ENCODE assay signal across 8 mouse cellular contexts in genomic region chr1:171346095-171346450, GRCm38 (mm10). TPM values are rescaled to one million over a fixed set of nuclear protein-coding genes. Genes with fewer than 3 reads are reported as not detected.
DNase-seq lines count a peak whose midpoint lies in the region; ATAC-seq lines count a peak whose summit lies in the region.

No protein-coding gene starts in this region.

- 0 out of 2 replicates have a peak, but pooled peaks cover 4% of the 10 kb centered on the region for H3K9me3 ChIP-seq in lung, embryonic 15.5 days
- H3K9me3 ChIP-seq in embryonic facial prominence, embryonic 10.5 days = peaks cover 5% of the 10 kb centered on the region; the same call in 1 of the 2 replicates
- H3K9me3 ChIP-seq in intestine, embryonic 14.5 days (ENCODE audit: control insufficient read depth, low read length) = no peaks in the 10 kb centered on the region
- peaks cover 7% of the 10 kb centered on the region for H3K9me3 ChIP-seq in midbrain, embryonic 14.5 days (ENCODE audit: control insufficient read depth, low read length)

- H3K4me1 ChIP-seq in lung, embryonic 15.5 days = peaks cover 24% of the 10 kb centered on the region; the same call in 1 of the 2 replicates
- H3K4me1 ChIP-seq in embryonic facial prominence, embryonic 10.5 days = peaks cover 29% of the 10 kb centered on the region
- H3K4me1 ChIP-seq in intestine, embryonic 14.5 days (replicated peaks; ENCODE audit: control insufficient read depth, insufficient read depth, low read length) = peaks cover 11% of the 10 kb centered on the region
- H3K4me1 ChIP-seq in midbrain, embryonic 14.5 days (ENCODE audit: control insufficient read depth, insufficient read depth, low read length) = peaks cover 16% of the 10 kb centered on the region

- H3K27me3 ChIP-seq in lung, embryonic 15.5 days = no peaks in the 10 kb centered on the region
- no peaks in the 10 kb centered on the region for H3K27me3 ChIP-seq in embryonic facial prominence, embryonic 10.5 days (replicated peaks; ENCODE audit: low read depth, poor library complexity, severe bottlenecking)
- no peaks in the 10 kb centered on the region for H3K27me3 ChIP-seq in intestine, embryonic 14.5 days (replicated peaks; ENCODE audit: control insufficient read depth, insufficient read depth, low read length)
- no peaks in the 10 kb centered on the region for H3K27me3 ChIP-seq in midbrain, embryonic 14.5 days (ENCODE audit: control insufficient read depth, insufficient read depth, low read length)

- peak overlapping the region; percentile 70 for H3K27ac ChIP-seq in lung, embryonic 15.5 days
- peak overlapping the region; percentile 89 for H3K27ac ChIP-seq in embryonic facial prominence, embryonic 10.5 days (replicated peaks)
- no peak overlapping the region for H3K27ac ChIP-seq in intestine, embryonic 14.5 days (ENCODE audit: low read depth)
- H3K27ac ChIP-seq in midbrain, embryonic 14.5 days (replicated peaks; ENCODE audit: low read depth, low read length) = peak overlapping the region; percentile 79

- H3K36me3 ChIP-seq in lung, embryonic 15.5 days = peaks cover 24% of the 10 kb centered on the region
- peaks cover 47% of the 10 kb centered on the region for H3K36me3 ChIP-seq in embryonic facial prominence, embryonic 10.5 days (replicated peaks)
- H3K36me3 ChIP-seq in intestine, embryonic 14.5 days (ENCODE audit: control insufficient read depth, insufficient read depth, low read length) = peaks cover 29% of the 10 kb centered on the region
- H3K36me3 ChIP-seq in midbrain, embryonic 14.5 days (ENCODE audit: control insufficient read depth, insufficient read depth, low read length) = peaks cover 30% of the 10 kb centered on the region

- 1% methylated on average over 14 of the region's 14 CpGs for WGBS in lung, embryonic 15.5 days
- 1% methylated on average over 14 of the region's 14 CpGs for WGBS in embryonic facial prominence, embryonic 10.5 days
- WGBS in intestine, embryonic 14.5 days = 1% methylated on average over 14 of the region's 14 CpGs
- WGBS in midbrain, embryonic 14.5 days = 2% methylated on average over 14 of the region's 14 CpGs

- 0 out of 2 replicates have a peak, but pooled peaks have one; percentile 9 for ATAC-seq in lung, embryonic 15.5 days (ENCODE audit: borderline replicate concordance, extremely low read depth, low FRiP score, low TSS enrichment)
- ATAC-seq in intestine, embryonic 14.5 days (replicated peaks; ENCODE audit: low FRiP score, low TSS enrichment, low read depth) = no peak; the same call in 1 of the 2 replicates
- no peak for ATAC-seq in midbrain, embryonic 14.5 days (ENCODE audit: low FRiP score, low TSS enrichment)

- DNase-seq in lung, postnatal 36 days = no peak
- DNase-seq in embryonic facial prominence, embryonic 10.5 days (ENCODE audit: low spot score) = no peak
- DNase-seq in intestine, embryonic 14.5 days (ENCODE audit: low spot score) = no peak
- no peak for DNase-seq in midbrain, embryonic 14.5 days
- DNase-seq in ovary, postnatal 14 days (ENCODE audit: low spot score) = no peak
- DNase-seq in right cerebral cortex, postnatal 10 days (ENCODE audit: low spot score in 2 of 2) = no peak
- no peak for DNase-seq in T-cell, adult 2 months (ENCODE audit: low spot score)

- peak overlapping the region; percentile 95 for H3K4me3 ChIP-seq in lung, embryonic 15.5 days
- peak overlapping the region; percentile 99 for H3K4me3 ChIP-seq in embryonic facial prominence, embryonic 10.5 days
- peak overlapping the region; percentile 85 for H3K4me3 ChIP-seq in intestine, embryonic 14.5 days (ENCODE audit: low read depth, low read length)
- peak overlapping the region; percentile 98 for H3K4me3 ChIP-seq in midbrain, embryonic 14.5 days (replicated peaks; ENCODE audit: low read depth, low read length)

- H3K9ac ChIP-seq in lung, embryonic 15.5 days = peak overlapping the region; percentile 84
- peak overlapping the region; percentile 82 for H3K9ac ChIP-seq in intestine, embryonic 14.5 days (ENCODE audit: low read length)
- H3K9ac ChIP-seq in midbrain, embryonic 14.5 days (replicated peaks; ENCODE audit: low read length) = peak overlapping the region; percentile 77

- peak overlapping the region; percentile 73 for H3K4me2 ChIP-seq in lung, embryonic 15.5 days
- peak overlapping the region; percentile 95 for H3K4me2 ChIP-seq in intestine, embryonic 14.5 days (ENCODE audit: low read length)
- peak overlapping the region; percentile 93 for H3K4me2 ChIP-seq in midbrain, embryonic 14.5 days (ENCODE audit: low read length)

RNA-seq across cellular contexts. Expression of gene Pfdn2, which starts 0.6 kb away (rescaled TPM):
- polyA plus RNA-seq in lung, embryonic 15.5 days (2015; fragmentation: Nextera tagmentation; extraction: Ambion mirVana) = 83.8 and 91.3 TPM in 2 replicates
- 156 TPM in 2 replicates for polyA plus RNA-seq in embryonic facial prominence, embryonic 10.5 days (2016; fragmentation: Nextera tagmentation; extraction: Ambion mirVana)
- polyA plus RNA-seq in intestine, embryonic 14.5 days (2014; fragmentation: Nextera tagmentation; extraction: Ambion mirVana) = 48.2 and 51.4 TPM in 2 replicates
- polyA plus RNA-seq in midbrain, embryonic 14.5 days (2014; fragmentation: Nextera tagmentation; extraction: Ambion mirVana) = 63.0 and 94.0 TPM in 2 replicates

RNA-seq across cellular contexts. Expression of gene Nit1, which starts 0.6 kb away (rescaled TPM):
- 38.3 and 42.6 TPM in 2 replicates for polyA plus RNA-seq in lung, embryonic 15.5 days (2015; fragmentation: Nextera tagmentation; extraction: Ambion mirVana)
- polyA plus RNA-seq in embryonic facial prominence, embryonic 10.5 days (2016; fragmentation: Nextera tagmentation; extraction: Ambion mirVana) = 33.6 and 36.8 TPM in 2 replicates
- 31.1 and 34.6 TPM in 2 replicates for polyA plus RNA-seq in intestine, embryonic 14.5 days (2014; fragmentation: Nextera tagmentation; extraction: Ambion mirVana)
- polyA plus RNA-seq in midbrain, embryonic 14.5 days (2014; fragmentation: Nextera tagmentation; extraction: Ambion mirVana) = 39.1 and 45.0 TPM in 2 replicates

RNA-seq across cellular contexts. Expression of gene Klhdc9, which starts 14.5 kb away (rescaled TPM):
- polyA plus RNA-seq in lung, embryonic 15.5 days (2015; fragmentation: Nextera tagmentation; extraction: Ambion mirVana) = 2.1 and 2.6 TPM in 2 replicates
- 1.2 and 1.6 TPM in 2 replicates for polyA plus RNA-seq in embryonic facial prominence, embryonic 10.5 days (2016; fragmentation: Nextera tagmentation; extraction: Ambion mirVana)
- 1.5 and 1.7 TPM in 2 replicates for polyA plus RNA-seq in intestine, embryonic 14.5 days (2014; fragmentation: Nextera tagmentation; extraction: Ambion mirVana)
- polyA plus RNA-seq in midbrain, embryonic 14.5 days (2014; fragmentation: Nextera tagmentation; extraction: Ambion mirVana) = 3.6 and 3.7 TPM in 2 replicates

RNA-seq across cellular contexts. Expression of gene Dedd, which starts 17.1 kb away (rescaled TPM):
- 49.5 and 50.5 TPM in 2 replicates for polyA plus RNA-seq in lung, embryonic 15.5 days (2015; fragmentation: Nextera tagmentation; extraction: Ambion mirVana)
- 50.3 and 50.4 TPM in 2 replicates for polyA plus RNA-seq in embryonic facial prominence, embryonic 10.5 days (2016; fragmentation: Nextera tagmentation; extraction: Ambion mirVana)
- polyA plus RNA-seq in intestine, embryonic 14.5 days (2014; fragmentation: Nextera tagmentation; extraction: Ambion mirVana) = 43.8 and 51.1 TPM in 2 replicates
- 49.0 and 61.5 TPM in 2 replicates for polyA plus RNA-seq in midbrain, embryonic 14.5 days (2014; fragmentation: Nextera tagmentation; extraction: Ambion mirVana)

RNA-seq across cellular contexts. Expression of gene Nectin4, which starts 23.8 kb away (rescaled TPM):
- polyA plus RNA-seq in lung, embryonic 15.5 days (2015; fragmentation: Nextera tagmentation; extraction: Ambion mirVana) = 5.1 and 7.3 TPM in 2 replicates
- polyA plus RNA-seq in embryonic facial prominence, embryonic 10.5 days (2016; fragmentation: Nextera tagmentation; extraction: Ambion mirVana) = 2.6 and 4.6 TPM in 2 replicates
- polyA plus RNA-seq in intestine, embryonic 14.5 days (2014; fragmentation: Nextera tagmentation; extraction: Ambion mirVana) = 2.6 and 2.8 TPM in 2 replicates
- polyA plus RNA-seq in midbrain, embryonic 14.5 days (2014; fragmentation: Nextera tagmentation; extraction: Ambion mirVana) = 1.4 and 1.6 TPM in 2 replicates
